Mouse (Mus musculus) megakaryocyte progenitor cell, adult 5-6 weeks (primary cell): ENCODE results near the gene Efcab10. TPM values are rescaled to one million over a fixed set of nuclear protein-coding genes. Genes with fewer than 3 reads are reported as not detected.
A peak's percentile ranks its signal among the peaks of the same experiment; 100 is the strongest.

ENCODE experiments used
- ATAC-seq: replicated peaks from 2 replicates; pipeline ENCODE4 v1.8.0; 2016; ENCODE audit warnings: mild to moderate bottlenecking, moderate TSS enrichment, inconsistent platforms; ENCODE audit not compliant: poor library complexity
- total RNA-seq, 2 experiments: library from RNA; stranded (forward) in 1 of 2; stranded (reverse) in 1 of 2; fragments of 157-497, 149-512 nt in 1 of 2; fragments of 200-1000 nt in 1 of 2; gene quantifications; 2 replicates each; pipeline versions ENCODE4 v1.2.3 to v1.2.4; 2015 to 2017

Gene Efcab10
- total RNA-seq, 2 experiments from 2014 or later = not detected

GRCm38 (mm10) chr12:33424329-33424728 is 29.7 kb downstream of the Efcab10 start:
- peak; percentile 86 for ATAC-seq

- no peak for ATAC-seq
Measured at GRCm38 (mm10) chr12:33427293-33427692, 32.6 kb downstream of the Efcab10 start.

GRCm38 (mm10) chr12:33427726-33428125 is 33.1 kb downstream of the Efcab10 start:
- ATAC-seq = no peak

GRCm38 (mm10) chr12:33429387-33430160 is 34.9 kb downstream of the Efcab10 start, which contains the start of gene Twistnb:
Gene Twistnb, plus strand, starts transcription at chr12:33429635.
- ATAC-seq = peak; percentile 92

GRCm38 (mm10) chr12:33433812-33434211 is 39.2 kb downstream of the Efcab10 start:
- ATAC-seq = peak; percentile 56

- peak; percentile 63 for ATAC-seq
Measured at GRCm38 (mm10) chr12:33434758-33435157, 40.1 kb downstream of the Efcab10 start.

Other genes with a start within 250 kb of the Efcab10 start
- 71.1 and 96.1 TPM in 2 replicates for gene Atxn7l1, start 247.2 kb upstream of the Efcab10 start, total RNA-seq (2015)
- gene Atxn7l1, start 247.2 kb upstream of the Efcab10 start, total RNA-seq (2017) = 33.1 and 37.4 TPM in 2 replicates
- 53.5 and 54.5 TPM in 2 replicates for gene Twistnb, start 34.8 kb downstream of the Efcab10 start, total RNA-seq (2015)
- 55.3 and 61.1 TPM in 2 replicates for gene Twistnb, start 34.8 kb downstream of the Efcab10 start, total RNA-seq (2017)